Mouse (Mus musculus) embryonic stem cell, embryonic (primary cell): ENCODE results near the gene Rnf11.
"Not testable (repeated sequence)": the region's sequence is repeated elsewhere in the genome, so short reads cannot be mapped to it uniquely, and the experiment has no call there.

Experiments used
- CTCF ChIA-PET, 4 experiments: fragments of 300-600 bp in 2 of 4; fragments of 350-600 bp in 2 of 4; sonication (Branson Sonifier 250); formaldehyde crosslinking; loops; one replicate each; lab custom pipeline; 2022; ENCODE audit warnings: inconsistent platforms in 2 of 4; lab: Charles Lee
- POLR2A ChIA-PET, 4 experiments: fragments of 300-600 bp in 2 of 4; fragments of 350-600 bp in 2 of 4; sonication (Branson Sonifier 250); formaldehyde crosslinking; loops; one replicate each; lab custom pipeline; 2022; ENCODE audit warnings: antibody characterized with exemption in 4 of 4, inconsistent platforms in 1 of 4; lab: Charles Lee

Gene Rnf11

DNA sequence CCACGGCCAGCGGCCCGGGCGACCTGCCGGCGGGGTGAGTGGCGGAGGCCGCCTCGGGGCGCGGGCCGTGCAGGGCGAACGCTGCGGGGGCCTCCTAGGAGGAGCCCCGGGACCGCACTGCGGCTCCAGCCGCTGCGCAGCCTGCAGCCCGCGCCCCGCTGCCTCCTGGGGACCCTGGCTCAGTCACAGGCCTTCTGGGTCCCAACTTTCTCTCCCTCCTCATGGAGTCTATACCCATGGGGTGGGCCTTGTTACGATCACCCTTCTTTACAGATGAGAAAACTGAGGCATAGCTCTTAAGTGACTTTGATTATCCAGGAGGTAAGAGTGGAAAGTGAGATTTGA, 77.4 kb downstream of the Rnf11 start:
- CTCF ChIA-PET, result interaction anchor here in 2 of 4 experiments (1.1 to 1.7 kb wide), 5 partner anchors 9 to 155 kb away, joined by 3 to 6 read pairs (median 5); no protein-coding TSS in a partner anchor
- POLR2A ChIA-PET, result interaction anchor here in 3 of 4 experiments (0.6 to 3.0 kb wide), 13 partner anchors 9 to 628 kb away, joined by 3 to 11 read pairs (median 4); partner anchors contain the start of gene Eps15 (in 1 of the 3)

DNA sequence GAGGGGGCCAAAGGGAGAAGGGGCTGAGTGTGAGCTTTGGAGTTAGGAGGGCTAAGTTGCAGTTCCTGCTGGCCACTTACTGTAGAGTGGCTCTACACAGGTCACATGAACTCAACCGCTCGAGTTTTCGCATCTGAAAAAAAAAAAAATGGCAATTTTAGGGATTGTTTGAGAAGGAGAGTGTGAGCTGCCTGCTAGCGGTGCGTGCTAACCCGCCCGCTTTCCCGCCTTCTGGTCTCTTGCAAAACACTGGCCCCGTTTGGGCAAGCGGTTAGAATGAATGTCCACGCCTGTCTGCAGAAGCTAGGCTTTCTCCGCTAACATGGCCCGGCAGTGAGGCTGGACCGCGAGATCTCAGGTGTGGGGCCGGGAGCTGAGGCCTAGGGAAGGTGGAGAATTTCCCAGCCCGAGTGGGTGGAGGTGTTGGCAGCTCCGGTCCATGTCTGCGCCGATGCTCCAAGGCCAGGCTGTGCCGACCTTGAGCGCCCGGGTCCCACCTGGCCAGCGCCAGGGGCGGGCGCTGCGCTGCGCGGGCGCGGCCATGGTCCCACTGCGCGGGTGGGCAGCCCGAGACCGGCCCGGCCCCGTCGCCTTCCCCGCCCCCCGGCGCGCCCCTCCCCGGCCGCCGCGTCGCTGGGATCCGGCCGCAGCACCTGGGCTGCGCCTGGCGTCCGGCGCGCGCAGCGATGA, 77.9 kb downstream of the Rnf11 start, which contains the start of gene Ttc39a:
Gene Ttc39a, plus strand, starts transcription at position 138 of the 690 bp plus-strand sequence.
- ChIA-PET CTCF (interaction anchor here in 3 of 4 experiments (0.6 to 1.7 kb wide), 9 partner anchors 10 to 399 kb away, joined by 3 to 6 read pairs (median 4); no protein-coding TSS in a partner anchor), POLR2A (interaction anchor here (0.6 to 3.0 kb wide), 19 partner anchors 7 to 627 kb away, joined by 3 to 11 read pairs (median 4); partner anchors contain the start of genes Dmrta2 (in 1 of the 4) and Eps15 (in 1 of the 4))

DNA sequence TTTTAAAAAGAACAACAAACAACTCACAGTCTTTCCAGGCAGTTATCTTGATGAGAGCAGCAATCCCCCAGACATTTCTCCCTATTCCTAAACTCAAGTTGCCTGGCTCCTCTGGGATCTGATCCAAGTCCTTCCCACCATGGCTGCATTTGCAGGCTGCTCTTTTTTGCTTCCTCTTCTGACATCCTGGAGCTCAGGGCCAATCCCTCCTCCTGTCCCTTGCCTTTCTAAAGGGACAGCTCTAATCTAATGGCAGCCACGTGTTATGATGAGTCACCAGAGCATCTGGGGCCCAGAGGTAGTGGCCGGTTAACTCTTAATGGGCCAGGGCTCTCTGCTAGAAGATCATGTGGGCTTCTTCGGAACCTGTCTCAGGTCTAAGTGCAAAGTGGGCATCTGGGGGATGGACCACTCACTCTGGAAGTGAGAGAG, 78.5 kb downstream of the Rnf11 start:
- POLR2A ChIA-PET, result interaction anchor here in 3 of 4 experiments (0.6 to 3.0 kb wide), 13 partner anchors 8 to 626 kb away, joined by 3 to 11 read pairs (median 4); partner anchors contain the start of gene Dmrta2 (in 1 of the 3)
- CTCF ChIA-PET, result interaction anchor here (0.6 to 1.7 kb wide), 8 partner anchors 11 to 335 kb away, joined by 3 to 6 read pairs (median 5); no protein-coding TSS in a partner anchor

DNA sequence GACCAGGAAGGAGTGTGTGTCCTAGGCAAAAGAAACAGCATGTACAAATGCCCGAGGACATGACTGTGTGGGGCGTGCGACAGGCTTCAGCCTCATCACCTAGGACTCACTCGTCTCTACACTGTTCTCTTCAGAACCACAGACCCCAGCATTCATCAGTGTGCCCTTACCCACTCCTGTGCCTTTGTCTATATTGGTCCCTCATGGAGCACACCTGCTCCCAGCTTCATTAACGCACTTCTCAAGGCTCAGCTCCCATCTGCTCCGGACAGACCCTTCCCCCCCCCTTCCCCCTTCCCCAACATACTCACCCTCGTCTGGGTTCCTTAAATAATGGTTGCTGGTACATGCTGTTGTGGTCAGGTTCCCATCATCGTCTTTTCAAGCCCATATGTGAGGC, 79.1 kb downstream of the Rnf11 start:
- ChIA-PET CTCF (interaction anchor here in 3 of 4 experiments (0.6 to 1.7 kb wide), 4 partner anchors 11 to 27 kb away, joined by 3 to 6 read pairs (median 5); no protein-coding TSS in a partner anchor), POLR2A (interaction anchor here in 2 of 4 experiments (0.8 to 3.0 kb wide), 7 partner anchors 8 to 395 kb away, joined by 3 to 11 read pairs (median 5); no protein-coding TSS in a partner anchor)

DNA sequence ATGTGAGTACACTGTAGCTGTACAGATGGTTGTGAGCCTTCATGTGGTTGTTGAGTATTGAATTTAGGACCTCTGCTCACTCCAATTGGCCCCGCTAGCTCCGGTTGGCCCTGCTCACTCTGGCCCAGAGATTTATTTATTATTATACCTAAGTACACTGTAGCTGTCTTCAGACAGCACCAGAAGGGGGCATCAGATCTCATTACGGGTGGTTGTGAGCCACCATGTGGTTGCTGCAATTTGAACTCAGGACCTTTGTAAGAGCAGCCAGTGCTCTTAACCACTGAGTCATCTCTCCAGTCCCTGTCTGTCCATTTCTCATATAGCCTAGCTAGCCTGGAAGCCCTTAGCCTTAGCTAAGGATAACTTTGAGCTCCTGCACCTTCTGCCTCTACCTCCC, 79.6 kb downstream of the Rnf11 start:
- POLR2A ChIA-PET, result interaction anchor here in 2 of 4 experiments (0.8 to 3.0 kb wide), 4 partner anchors 9 to 267 kb away, joined by 3 to 11 read pairs (median 7); no protein-coding TSS in a partner anchor
- CTCF ChIA-PET, result not testable (repeated sequence)

DNA sequence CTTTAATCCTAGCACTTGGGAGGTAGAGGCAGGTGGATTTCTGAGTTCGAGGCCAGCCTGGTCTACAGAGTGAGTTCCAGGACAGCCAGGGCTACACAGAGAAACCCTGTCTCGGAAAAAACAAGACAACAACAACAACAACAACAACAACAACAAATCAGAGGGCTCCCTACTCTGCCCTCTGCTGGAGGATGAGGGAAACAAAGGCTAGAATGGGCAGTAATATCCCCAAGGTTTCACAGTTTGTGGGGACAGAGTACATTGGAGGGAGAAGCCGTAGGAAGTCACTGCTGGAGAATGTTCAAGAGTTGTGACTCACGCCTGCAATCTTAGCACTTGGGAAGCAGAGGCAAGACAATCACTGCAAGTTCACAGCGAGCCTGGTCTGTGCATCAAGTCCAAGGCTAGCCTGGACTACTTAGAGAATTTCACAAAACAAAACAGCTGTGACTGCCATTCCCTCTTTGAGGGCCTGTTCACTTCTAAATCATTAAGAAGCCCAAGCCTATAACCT, 83.3 kb downstream of the Rnf11 start:
- ChIA-PET CTCF (interaction anchor here in 3 of 4 experiments (0.6 to 1.7 kb wide), 9 partner anchors 9 to 941 kb away, joined by 3 to 13 read pairs (median 5); no protein-coding TSS in a partner anchor), POLR2A (interaction anchor here in 1 of 4 experiments (0.8 kb wide), 1 partner anchor 15 kb away, joined by 3 read pairs; no protein-coding TSS in a partner anchor)
